Mouse (Mus musculus): Measurements from ENCODE around the gene Fat1.

The Fat1 gene

DNA sequence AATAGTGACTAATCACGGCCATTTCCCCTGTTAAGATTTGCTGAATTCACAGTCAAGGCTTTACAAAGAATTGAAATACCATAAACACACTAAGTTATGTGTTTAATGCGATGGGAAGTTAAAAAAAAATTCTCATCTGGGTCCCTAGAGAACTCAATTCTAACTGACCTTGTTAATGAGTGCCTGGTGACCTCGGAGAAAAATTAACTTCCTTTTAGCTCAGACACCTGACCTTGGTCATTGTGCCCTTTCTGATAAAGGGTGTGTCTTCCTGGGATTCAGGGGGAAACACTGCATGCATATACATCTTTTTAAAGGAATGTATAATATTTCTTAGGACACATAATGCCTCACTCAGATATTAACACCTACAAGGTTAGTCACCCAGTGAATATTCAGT lies 68.8 kb downstream of the Fat1 start:
- no peak for DNase-seq (ENCODE audit: low read depth, low spot score)
- no peaks in the 10 kb centered on the region for H3K36me3 ChIP-seq (ENCODE audit: control insufficient read depth, insufficient read depth, low read length, poor library complexity, severe bottlenecking)
- H3K27me3 ChIP-seq (ENCODE audit: control insufficient read depth, insufficient read depth, low read length, poor library complexity, severe bottlenecking), result no peaks in the 10 kb centered on the region

DNA sequence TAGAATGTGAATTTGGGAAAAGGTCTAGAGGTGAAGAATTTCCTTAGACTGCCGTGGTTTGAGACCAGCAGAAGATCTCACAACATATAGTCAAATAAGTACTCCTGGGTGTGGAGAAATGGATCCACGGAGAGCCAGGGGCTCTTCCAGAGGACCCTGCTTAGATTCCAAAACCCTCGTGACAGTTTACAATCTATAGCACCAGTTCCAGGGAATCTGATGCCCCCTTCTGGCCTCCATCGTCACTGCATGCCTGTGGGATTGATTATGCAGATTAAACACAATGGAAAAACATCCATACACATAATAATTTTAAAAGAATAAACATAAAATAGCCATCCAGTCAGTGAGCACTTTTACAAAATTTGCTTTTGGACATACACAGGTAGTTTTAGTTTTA lies 75.4 kb downstream of the Fat1 start:
- no peak for DNase-seq (ENCODE audit: low read depth, low spot score)
- H3K36me3 ChIP-seq (ENCODE audit: control insufficient read depth, insufficient read depth, low read length, poor library complexity, severe bottlenecking), result no peaks in the 10 kb centered on the region
- H3K27me3 ChIP-seq (ENCODE audit: control insufficient read depth, insufficient read depth, low read length, poor library complexity, severe bottlenecking), result no peaks in the 10 kb centered on the region

DNA sequence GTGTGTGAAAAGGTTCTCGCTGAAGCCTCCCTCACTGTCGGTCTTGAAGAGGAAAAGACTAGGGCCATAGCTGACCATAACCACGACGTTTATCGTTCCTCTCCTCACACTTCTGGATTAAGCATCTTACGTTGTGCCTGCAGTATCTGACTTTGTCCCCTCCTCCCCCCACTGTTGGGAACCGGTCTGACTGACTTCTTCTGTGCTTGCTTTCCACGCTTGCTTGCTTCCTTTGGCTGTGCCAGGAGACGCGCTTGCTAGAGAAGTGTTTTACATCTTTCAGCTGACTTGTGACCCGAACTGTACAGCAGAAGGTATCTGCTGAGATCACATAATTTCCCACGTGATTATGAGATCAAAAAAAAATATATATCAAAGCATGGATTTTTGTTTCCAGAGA lies 76.5 kb downstream of the Fat1 start:
- no peak for DNase-seq (ENCODE audit: low read depth, low spot score)

GRCm38 (mm10) chr8:45013852-45014251 lies 78.6 kb downstream of the Fat1 start:
- no peak for DNase-seq (ENCODE audit: low read depth, low spot score)
- Histone ChIP-seq H3K27me3 (ENCODE audit: control insufficient read depth, insufficient read depth, low read length, poor library complexity, severe bottlenecking) (no peaks in the 10 kb centered on the region), H3K36me3 (ENCODE audit: control insufficient read depth, insufficient read depth, low read length, poor library complexity, severe bottlenecking) (no peaks in the 10 kb centered on the region)

More for the DNA sequence above, 76.5 kb downstream of the Fat1 start:
- no peaks in the 10 kb centered on the region for H3K36me3 ChIP-seq (ENCODE audit: control insufficient read depth, insufficient read depth, low read length, poor library complexity, severe bottlenecking)
- H3K27me3 ChIP-seq (ENCODE audit: control insufficient read depth, insufficient read depth, low read length, poor library complexity, severe bottlenecking), result no peaks in the 10 kb centered on the region

DNA sequence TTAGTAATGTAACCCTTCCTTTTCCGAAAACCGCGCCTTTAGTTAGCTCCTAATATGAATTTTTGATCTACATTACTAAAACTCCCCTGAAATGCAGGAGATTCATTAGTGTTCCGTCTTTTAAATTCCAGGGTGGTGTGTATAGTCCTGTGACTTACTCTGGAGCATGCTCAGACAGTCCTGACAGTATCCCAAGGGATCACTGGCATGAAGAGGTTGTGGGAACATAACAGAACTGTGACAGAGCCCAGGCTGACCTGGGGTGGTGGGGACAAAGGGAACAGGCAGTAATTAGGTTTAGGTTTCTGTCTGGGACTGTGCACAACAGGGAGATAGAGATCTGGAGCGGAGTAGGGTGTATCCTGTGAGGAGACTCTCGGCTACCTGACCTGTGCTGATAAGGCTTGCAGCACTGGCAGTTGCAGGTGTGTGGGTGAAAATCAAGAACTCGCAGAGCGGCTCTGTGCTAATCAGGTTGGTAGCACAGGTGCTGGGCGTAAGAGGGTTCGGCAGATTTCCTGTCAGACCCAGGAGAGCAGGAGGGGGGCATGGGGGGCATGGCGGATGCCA lies 79.3 kb downstream of the Fat1 start:
- Histone ChIP-seq H3K36me3 (ENCODE audit: control insufficient read depth, insufficient read depth, low read length, poor library complexity, severe bottlenecking) (no peaks in the 10 kb centered on the region), H3K27me3 (ENCODE audit: control insufficient read depth, insufficient read depth, low read length, poor library complexity, severe bottlenecking) (no peaks in the 10 kb centered on the region)
- DNase-seq (ENCODE audit: low read depth, low spot score), result no peak

- no peaks in the 10 kb centered on the region for H3K36me3 ChIP-seq (ENCODE audit: control insufficient read depth, insufficient read depth, low read length, poor library complexity, severe bottlenecking)
Observed at GRCm38 (mm10) chr8:45015876-45016275, 80.6 kb downstream of the Fat1 start.

GRCm38 (mm10) chr8:45019241-45019640 lies 84.0 kb downstream of the Fat1 start:
- DNase-seq (ENCODE audit: low read depth, low spot score), result no peak
- no peaks in the 10 kb centered on the region for H3K27me3 ChIP-seq (ENCODE audit: control insufficient read depth, insufficient read depth, low read length, poor library complexity, severe bottlenecking)
- no peaks in the 10 kb centered on the region for H3K36me3 ChIP-seq (ENCODE audit: control insufficient read depth, insufficient read depth, low read length, poor library complexity, severe bottlenecking)

More at GRCm38 (mm10) chr8:45015876-45016275, 80.6 kb downstream of the Fat1 start:
- DNase-seq (ENCODE audit: low read depth, low spot score), result no peak
- H3K27me3 ChIP-seq (ENCODE audit: control insufficient read depth, insufficient read depth, low read length, poor library complexity, severe bottlenecking), result no peaks in the 10 kb centered on the region

DNA sequence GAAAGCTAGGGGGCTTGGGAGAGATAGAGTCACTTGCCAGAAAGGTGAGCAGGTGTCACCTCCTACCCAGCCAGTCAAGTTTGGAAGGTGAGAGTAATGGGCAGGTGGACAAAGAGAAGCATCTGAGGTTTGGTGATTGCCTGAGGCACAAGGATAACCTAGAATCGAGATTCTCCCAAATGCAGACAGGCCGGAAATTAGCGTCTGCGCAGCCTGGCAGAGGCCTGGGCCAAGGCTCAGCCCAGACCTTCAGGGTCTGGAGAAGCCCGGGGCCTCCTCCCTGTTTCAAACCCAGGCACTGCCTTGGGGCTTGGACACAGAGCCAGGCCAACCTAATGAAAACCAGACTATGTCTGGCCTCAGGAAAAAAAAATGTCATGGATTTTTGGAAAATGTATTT lies 85.9 kb downstream of the Fat1 start:
- Histone ChIP-seq H3K36me3 (ENCODE audit: control insufficient read depth, insufficient read depth, low read length, poor library complexity, severe bottlenecking) (no peaks in the 10 kb centered on the region), H3K27me3 (ENCODE audit: control insufficient read depth, insufficient read depth, low read length, poor library complexity, severe bottlenecking) (no peaks in the 10 kb centered on the region)
- no peak for DNase-seq (ENCODE audit: low read depth, low spot score)

- Histone ChIP-seq H3K27me3 (ENCODE audit: control insufficient read depth, insufficient read depth, low read length, poor library complexity, severe bottlenecking) (no peaks in the 10 kb centered on the region), H3K36me3 (ENCODE audit: control insufficient read depth, insufficient read depth, low read length, poor library complexity, severe bottlenecking) (no peaks in the 10 kb centered on the region)
- no peak for DNase-seq (ENCODE audit: low read depth, low spot score)
Observed at GRCm38 (mm10) chr8:45021911-45022665, 86.8 kb downstream of the Fat1 start.

DNA sequence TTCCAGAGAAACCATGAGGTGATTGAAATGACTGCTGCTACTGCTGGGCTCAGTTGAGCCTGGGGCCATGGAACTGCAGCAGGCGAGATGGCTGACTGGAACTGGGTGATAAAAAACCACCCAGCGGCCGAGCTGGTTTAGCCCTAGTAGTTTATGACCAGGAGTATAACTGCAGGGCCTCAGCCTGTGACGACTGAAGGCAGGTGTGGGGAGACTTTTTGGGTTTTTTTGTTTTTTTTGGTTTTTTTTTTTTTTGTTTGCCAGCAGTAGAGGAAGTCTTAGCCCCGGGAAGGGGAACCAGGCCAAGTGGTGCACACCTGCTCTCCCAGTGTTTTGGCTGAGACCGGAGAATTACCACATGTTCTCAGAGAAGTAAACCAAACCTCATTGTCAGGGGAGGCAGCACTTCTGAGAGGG lies 92.8 kb downstream of the Fat1 start:
- Histone ChIP-seq H3K36me3 (ENCODE audit: control insufficient read depth, insufficient read depth, low read length, poor library complexity, severe bottlenecking) (no peaks in the 10 kb centered on the region), H3K27me3 (ENCODE audit: control insufficient read depth, insufficient read depth, low read length, poor library complexity, severe bottlenecking) (no peaks in the 10 kb centered on the region)
- no peak for DNase-seq (ENCODE audit: low read depth, low spot score)

GRCm38 (mm10) chr8:45038350-45038749 lies 103.1 kb downstream of the Fat1 start:
- Histone ChIP-seq H3K27me3 (ENCODE audit: control insufficient read depth, insufficient read depth, low read length, poor library complexity, severe bottlenecking) (no peaks in the 10 kb centered on the region), H3K36me3 (ENCODE audit: control insufficient read depth, insufficient read depth, low read length, poor library complexity, severe bottlenecking) (no peaks in the 10 kb centered on the region)
- no peak for DNase-seq (ENCODE audit: low read depth, low spot score)

GRCm38 (mm10) chr8:45044160-45044559 lies 108.9 kb downstream of the Fat1 start:
- DNase-seq (ENCODE audit: low read depth, low spot score), result no peak
- H3K27me3 ChIP-seq (ENCODE audit: control insufficient read depth, insufficient read depth, low read length, poor library complexity, severe bottlenecking), result no peaks in the 10 kb centered on the region
- H3K36me3 ChIP-seq (ENCODE audit: control insufficient read depth, insufficient read depth, low read length, poor library complexity, severe bottlenecking), result no peaks in the 10 kb centered on the region

- Histone ChIP-seq H3K36me3 (ENCODE audit: control insufficient read depth, insufficient read depth, low read length, poor library complexity, severe bottlenecking) (no peaks in the 10 kb centered on the region), H3K27me3 (ENCODE audit: control insufficient read depth, insufficient read depth, low read length, poor library complexity, severe bottlenecking) (no peaks in the 10 kb centered on the region)
- DNase-seq (ENCODE audit: low read depth, low spot score), result no peak
Observed at GRCm38 (mm10) chr8:45050451-45050850, 115.2 kb downstream of the Fat1 start.

- H3K27me3 ChIP-seq (ENCODE audit: control insufficient read depth, insufficient read depth, low read length, poor library complexity, severe bottlenecking), result no peaks in the 10 kb centered on the region
- no peak for DNase-seq (ENCODE audit: low read depth, low spot score)
Observed at GRCm38 (mm10) chr8:45051236-45051635, 116.0 kb downstream of the Fat1 start.

GRCm38 (mm10) chr8:45052205-45052604 lies 117.0 kb downstream of the Fat1 start:
- no peaks in the 10 kb centered on the region for H3K27me3 ChIP-seq (ENCODE audit: control insufficient read depth, insufficient read depth, low read length, poor library complexity, severe bottlenecking)
- no peak for DNase-seq (ENCODE audit: low read depth, low spot score)
- no peaks in the 10 kb centered on the region for H3K36me3 ChIP-seq (ENCODE audit: control insufficient read depth, insufficient read depth, low read length, poor library complexity, severe bottlenecking)

More at GRCm38 (mm10) chr8:45051236-45051635, 116.0 kb downstream of the Fat1 start:
- H3K36me3 ChIP-seq (ENCODE audit: control insufficient read depth, insufficient read depth, low read length, poor library complexity, severe bottlenecking), result no peaks in the 10 kb centered on the region
